Mouse (Mus musculus) forebrain, embryonic 11.5 days (tissue): ENCODE measurements around the gene C1qtnf4. TPM values are rescaled to one million over a fixed set of nuclear protein-coding genes. Genes with fewer than 3 reads are reported as not detected.
"Not testable (repeated sequence)": the region's sequence is repeated elsewhere in the genome, so short reads cannot be mapped to it uniquely, and the experiment has no call there.

Experiments used
- ATAC-seq: fragments of 200-750 bp; cut with Nextera tagmentation; replicated peaks from 2 replicates; pipeline ENCODE4 v1.8.0; 2017; ENCODE audit warnings: moderate TSS enrichment; ENCODE audit not compliant: low FRiP score
- DNase-seq: peaks from one replicate; pipeline ENCODE4 v3.0.0-alpha.2; 2017; ENCODE audit warnings: low spot score
- H3K27ac ChIP-seq: fragments of 300-500 bp; sonication (generic); 2 replicates; pipeline ENCODE4 v1.5.1; 2014; ENCODE audit warnings: low read depth, low read length
- H3K27me3 ChIP-seq: fragments of 300-500 bp; sonication (generic); 2 replicates; pipeline ENCODE4 v1.6.1; 2014; ENCODE audit warnings: mild to moderate bottlenecking, low read length, mixed read lengths; ENCODE audit not compliant: control insufficient read depth, insufficient read depth
- H3K36me3 ChIP-seq: fragments of 300-500 bp; sonication (generic); 2 replicates; pipeline ENCODE4 v1.6.1; 2014; ENCODE audit warnings: mild to moderate bottlenecking, low read length, moderate library complexity, mixed read lengths; ENCODE audit not compliant: control insufficient read depth, insufficient read depth
- H3K4me1 ChIP-seq: fragments of 300-500 bp; sonication (generic); replicated peaks from 2 replicates; pipeline ENCODE4 v1.6.1; 2014; ENCODE audit warnings: low read length, mixed read lengths; ENCODE audit not compliant: control insufficient read depth, insufficient read depth
- H3K4me2 ChIP-seq: fragments of 300-500 bp; sonication (generic); 2 replicates; pipeline ENCODE4 v1.6.1; 2014; ENCODE audit warnings: low read depth, mild to moderate bottlenecking, low read length, moderate library complexity, mixed read lengths; ENCODE audit not compliant: severe bottlenecking
- H3K4me3 ChIP-seq: fragments of 300-500 bp; sonication (generic); 2 replicates; pipeline ENCODE4 v1.5.1; 2014; ENCODE audit warnings: low read depth, low read length
- H3K9ac ChIP-seq: fragments of 300-500 bp; sonication (generic); 2 replicates; pipeline ENCODE4 v1.6.1; 2014; ENCODE audit warnings: low read length
- H3K9me3 ChIP-seq: fragments of 300-500 bp; sonication (generic); 2 replicates; pipeline ENCODE4 v1.6.1; 2016; ENCODE audit warnings: low read length, mixed read lengths; ENCODE audit not compliant: control insufficient read depth
- WGBS: fragments of 180-500 bp; shearing (Covaris S2); extraction: QIAGEN DNeasy Blood & Tissue Kit; methylation state at CpG from one replicate; pipeline ENCODE4 v1.1.7; 2014; 5-methylcytosine and 5-hydroxymethylcytosine counted together
- polyA plus RNA-seq: library from polyadenylated mRNA; unstranded; fragments of >200 nt; fragmentation: Nextera tagmentation; extraction: Ambion mirVana; gene quantifications from 2 replicates; pipeline ENCODE4 v1.2.1, GENCODE M21; 2014

C1qtnf4 gene
- polyA plus RNA-seq, 1 experiment from 2014 or later = 11.3 TPM

DNA sequence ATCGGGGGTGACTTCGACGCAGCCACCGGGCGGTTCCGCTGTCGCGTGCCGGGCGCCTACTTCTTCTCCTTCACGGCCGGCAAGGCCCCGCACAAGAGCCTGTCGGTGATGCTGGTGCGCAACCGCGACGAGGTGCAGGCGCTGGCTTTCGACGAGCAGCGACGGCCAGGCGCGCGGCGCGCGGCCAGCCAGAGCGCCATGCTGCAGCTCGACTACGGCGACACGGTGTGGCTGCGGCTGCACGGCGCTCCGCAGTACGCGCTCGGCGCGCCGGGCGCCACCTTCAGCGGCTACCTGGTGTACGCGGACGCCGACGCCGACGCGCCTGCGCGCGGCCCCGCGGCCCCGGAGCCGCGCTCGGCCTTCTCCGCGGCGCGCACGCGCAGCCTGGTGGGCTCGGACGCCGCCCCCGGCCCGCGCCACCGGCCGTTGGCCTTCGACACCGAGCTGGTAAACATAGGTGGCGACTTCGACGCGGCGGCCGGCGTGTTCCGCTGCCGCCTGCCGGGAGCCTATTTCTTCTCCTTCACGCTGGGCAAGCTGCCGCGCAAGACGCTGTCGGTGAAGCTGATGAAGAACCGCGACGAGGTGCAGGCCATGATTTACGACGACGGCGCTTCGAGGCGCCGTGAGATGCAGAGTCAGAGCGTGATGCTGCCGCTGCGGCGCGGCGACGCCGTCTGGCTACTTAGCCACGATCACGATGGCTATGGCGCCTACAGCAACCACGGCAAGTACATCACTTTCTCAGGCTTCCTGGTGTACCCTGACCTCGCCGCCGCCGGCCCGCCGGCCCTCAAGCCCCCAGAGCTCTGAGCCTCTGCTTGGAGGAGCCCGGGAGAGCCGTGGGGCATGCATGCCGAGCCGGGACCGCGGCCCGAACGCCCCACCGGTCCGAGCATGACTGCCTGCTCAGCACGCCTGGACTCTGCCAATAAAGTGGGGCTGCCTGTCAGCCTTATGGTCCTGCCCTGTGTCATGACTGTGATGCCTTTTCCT lies 4.2 kb downstream of the C1qtnf4 start:
- Histone ChIP-seq H3K27ac (no peak overlapping the region), H3K36me3 (no peaks in the 10 kb centered on the region; the same call in 1 of the 2 replicates), H3K4me2 (peak overlapping the region; percentile 60), H3K4me1 (peaks cover 10% of the 10 kb centered on the region; the same call in 1 of the 2 replicates), H3K27me3 (peaks cover 42% of the 10 kb centered on the region), H3K9ac (peak overlapping the region; percentile 47), H3K4me3 (peak overlapping the region; percentile 42), H3K9me3 (no peaks in the 10 kb centered on the region)
- WGBS = 5% methylated on average over 120 of the region's 133 CpGs
- peak; percentile 64 for ATAC-seq
- peak; percentile 79 for DNase-seq

DNA sequence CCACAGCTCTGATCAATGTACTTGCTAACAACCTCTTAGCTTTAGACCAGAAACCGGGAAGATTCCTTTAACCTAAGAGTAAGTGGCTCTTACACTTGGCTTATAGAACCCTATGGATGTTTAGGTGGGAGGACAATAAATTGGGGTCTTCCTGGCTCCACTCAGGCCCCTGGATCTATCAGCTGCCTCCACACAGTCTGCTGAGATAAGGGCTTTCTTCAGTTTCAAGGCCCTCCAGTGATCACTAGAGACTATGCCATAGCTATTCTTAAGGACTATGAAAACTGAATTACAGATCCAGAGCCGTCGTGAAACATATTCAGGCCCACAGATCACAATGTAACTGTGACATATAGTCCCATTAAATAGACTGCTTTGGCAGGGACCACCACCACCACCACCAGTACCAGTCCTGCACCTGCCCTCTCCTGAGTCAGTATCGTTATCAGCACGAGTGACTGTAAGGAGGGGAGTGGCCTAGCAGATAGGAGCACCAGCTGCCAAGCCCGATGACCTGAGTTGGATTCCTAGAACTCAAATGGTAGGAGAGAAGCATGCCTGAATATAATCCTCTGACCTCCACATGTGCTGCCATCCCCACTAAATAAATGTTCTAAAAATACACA lies 8.1 kb downstream of the C1qtnf4 start:
- Histone ChIP-seq H3K4me1 (peaks cover 6% of the 10 kb centered on the region; the same call in 1 of the 2 replicates), H3K27ac (no peak overlapping the region), H3K4me2 (no peak overlapping the region), H3K4me3 (no peak overlapping the region), H3K9ac (no peak overlapping the region), H3K36me3 (peaks cover 6% of the 10 kb centered on the region; the same call in 1 of the 2 replicates), H3K27me3 (peaks cover 12% of the 10 kb centered on the region), H3K9me3 (no peaks in the 10 kb centered on the region)
- no peak for DNase-seq
- 93% methylated on average over 6 of the region's 6 CpGs for WGBS
- ATAC-seq = no peak

DNA sequence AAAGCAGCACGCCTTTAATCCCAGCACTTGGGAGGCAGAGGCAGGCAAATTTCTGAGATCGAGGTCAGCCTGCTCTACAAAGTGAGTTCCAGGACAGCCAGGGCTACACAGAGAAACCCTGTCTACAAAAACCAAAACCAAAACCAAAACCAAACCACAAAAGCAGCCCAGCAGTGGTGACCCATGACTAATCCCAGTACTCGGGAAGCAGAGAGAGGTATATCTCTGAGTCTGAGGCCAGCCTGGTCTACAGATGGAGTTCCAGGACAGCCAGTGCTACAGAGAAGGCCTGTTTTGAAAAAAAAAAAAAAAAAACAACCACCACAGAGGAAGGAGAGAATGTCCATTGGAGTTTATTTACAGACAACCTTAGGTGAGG lies 8.6 kb downstream of the C1qtnf4 start:
- not testable (repeated sequence) for H3K27me3 ChIP-seq, H3K36me3 ChIP-seq, H3K27ac ChIP-seq, DNase-seq, H3K4me3 ChIP-seq, H3K4me1 ChIP-seq, H3K9ac ChIP-seq, H3K9me3 ChIP-seq, ATAC-seq, H3K4me2 ChIP-seq
- WGBS = 91% methylated on average over 3 of the region's 3 CpGs

DNA sequence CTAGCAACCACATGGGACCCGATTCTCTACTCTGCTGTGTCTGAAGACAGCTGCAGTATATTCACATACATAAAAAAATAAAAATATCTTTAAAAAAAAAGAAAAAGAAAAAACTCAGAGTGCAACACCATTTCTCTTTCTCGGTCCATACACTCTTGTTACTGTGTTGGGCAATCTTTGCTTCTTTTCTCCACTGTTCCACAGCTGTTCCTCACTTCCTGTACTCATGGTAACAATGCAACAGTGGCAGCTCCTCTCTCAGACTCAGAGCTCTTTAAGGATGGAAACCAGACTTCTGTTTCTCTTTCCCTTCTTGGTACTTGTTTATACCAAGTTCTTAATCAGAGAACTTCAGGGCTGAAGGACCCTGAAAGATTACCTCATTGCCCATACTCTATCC lies 17.7 kb downstream of the C1qtnf4 start:
- WGBS = 91% methylated on average over 2 of the region's 2 CpGs
- H3K9me3 ChIP-seq = no peaks in the 10 kb centered on the region
- DNase-seq = no peak
- peaks cover 13% of the 10 kb centered on the region for H3K4me1 ChIP-seq
- no peak overlapping the region for H3K27ac ChIP-seq
- peak overlapping the region; percentile 88 for H3K4me3 ChIP-seq
- H3K9ac ChIP-seq = peak overlapping the region; percentile 97
- peak overlapping the region; percentile 54 for H3K4me2 ChIP-seq
- no peak for ATAC-seq
- no peaks in the 10 kb centered on the region; the same call in 1 of the 2 replicates for H3K36me3 ChIP-seq
- no peaks in the 10 kb centered on the region for H3K27me3 ChIP-seq

DNA sequence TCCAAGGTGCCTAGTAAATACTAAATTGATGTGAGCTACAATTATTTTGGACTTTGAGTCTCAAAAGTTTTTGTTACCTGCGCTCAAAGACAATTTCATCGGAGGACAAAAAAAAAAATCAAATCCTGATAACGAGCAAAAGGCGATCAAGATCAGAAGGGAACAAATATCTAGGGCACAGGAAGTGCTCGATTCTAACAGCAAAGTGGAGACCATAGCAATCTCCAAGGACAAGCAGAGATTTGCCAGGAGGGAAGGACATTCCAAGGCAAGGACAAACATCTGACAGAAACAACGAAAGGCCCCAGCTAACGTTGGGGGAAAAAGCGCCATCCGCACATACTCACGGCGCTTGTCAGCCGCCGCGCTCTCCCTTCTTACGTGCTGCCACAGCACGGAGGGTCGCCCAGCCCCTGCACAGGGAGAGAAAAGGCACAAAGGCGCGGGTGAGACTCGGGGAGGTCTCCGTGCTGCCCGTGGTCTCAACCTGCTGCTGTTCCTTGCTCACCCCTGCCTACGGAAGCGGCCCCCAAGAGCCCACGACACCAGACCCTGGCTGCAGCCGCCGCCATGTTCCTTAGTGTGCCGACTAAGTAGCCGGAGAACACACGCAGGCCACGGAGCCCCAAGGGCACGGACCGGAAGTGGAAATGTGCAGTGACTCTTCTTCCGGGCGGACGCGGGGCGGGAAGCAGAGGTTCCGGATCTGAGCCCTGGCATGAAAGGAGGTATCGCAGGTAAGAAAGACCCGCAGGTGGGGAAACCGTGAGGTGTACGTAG lies 18.6 kb downstream of the C1qtnf4 start, which contains the start of the genes Kbtbd4 and Ndufs3:
TSS of gene Kbtbd4 (plus strand) at position 665 of the 780 bp plus-strand sequence.
TSS of gene Ndufs3 (minus strand) at position 752 of the 780 bp plus-strand sequence.
- H3K9ac ChIP-seq = peak within 1 kb of the TSS; percentile 97
- peak within 1 kb of the TSS; percentile 54 for H3K4me2 ChIP-seq
- peak; percentile 94 for DNase-seq
- peak within 1 kb of the TSS; percentile 88 for H3K4me3 ChIP-seq
- H3K36me3 ChIP-seq = no peaks in the 10 kb centered on the region; the same call in 1 of the 2 replicates
- peak within 1 kb of the TSS; percentile 88 for H3K27ac ChIP-seq
- under 1% methylated on average over 43 of the region's 43 CpGs for WGBS
- peaks cover 13% of the 10 kb centered on the region for H3K4me1 ChIP-seq
- no peaks in the 10 kb centered on the region for H3K9me3 ChIP-seq
- no peaks in the 10 kb centered on the region for H3K27me3 ChIP-seq
- ATAC-seq = peak; percentile 94

DNA sequence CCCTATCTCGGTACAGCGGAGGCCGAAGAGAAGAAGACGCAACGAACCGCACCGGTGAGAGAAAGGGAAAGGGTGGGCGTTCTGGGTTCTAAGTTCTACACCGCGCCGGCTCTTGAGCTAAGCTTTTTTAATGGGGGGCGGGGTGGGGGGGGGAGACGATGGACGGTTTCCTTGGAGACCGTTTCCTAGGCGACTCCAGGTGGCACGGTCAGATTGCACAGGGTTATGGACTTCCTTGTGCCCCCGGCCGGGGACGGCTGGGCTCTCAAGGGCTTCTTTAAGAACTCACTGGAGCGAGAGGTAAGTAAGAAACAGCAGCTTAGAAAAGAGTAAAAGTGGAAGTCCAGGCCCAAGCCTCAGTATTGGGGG lies 19.2 kb downstream of the C1qtnf4 start:
- Histone ChIP-seq H3K4me2 (peak overlapping the region; percentile 54), H3K9ac (peak overlapping the region; percentile 97), H3K9me3 (no peaks in the 10 kb centered on the region), H3K27ac (peak overlapping the region; percentile 88), H3K27me3 (no peaks in the 10 kb centered on the region), H3K36me3 (no peaks in the 10 kb centered on the region; the same call in 1 of the 2 replicates), H3K4me1 (peaks cover 13% of the 10 kb centered on the region), H3K4me3 (peak overlapping the region; percentile 88)
- DNase-seq = peak; percentile 84
- 0% methylated on average over 21 of the region's 21 CpGs for WGBS
- ATAC-seq = peak; percentile 83

DNA sequence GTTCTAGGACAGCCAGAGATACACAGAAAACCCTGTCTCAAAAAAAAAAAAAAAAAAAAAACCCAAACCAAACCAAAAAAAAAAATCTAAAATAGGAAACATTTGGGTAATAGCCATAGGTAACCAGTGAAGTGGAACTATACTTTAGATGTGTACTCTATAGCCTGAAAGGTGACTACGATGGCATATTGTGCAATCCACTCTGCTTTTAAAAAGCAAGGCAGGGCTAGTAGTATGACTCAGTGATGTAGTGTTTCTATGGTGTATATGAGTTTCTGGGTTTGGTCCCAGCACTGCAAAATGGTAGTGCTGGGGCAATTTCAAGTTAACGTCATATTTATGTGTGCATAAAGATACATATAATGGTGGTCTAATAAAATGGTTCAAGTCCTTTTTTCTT lies 21.1 kb downstream of the C1qtnf4 start:
- H3K27ac ChIP-seq = no peak overlapping the region
- H3K4me1 ChIP-seq = peaks cover 13% of the 10 kb centered on the region
- no peak overlapping the region for H3K4me2 ChIP-seq
- H3K36me3 ChIP-seq = no peaks in the 10 kb centered on the region; the same call in 1 of the 2 replicates
- WGBS = 94% methylated on average over 2 of the region's 2 CpGs
- ATAC-seq = no peak
- no peaks in the 10 kb centered on the region for H3K27me3 ChIP-seq
- no peak overlapping the region for H3K4me3 ChIP-seq
- no peak for DNase-seq
- no peaks in the 10 kb centered on the region for H3K9me3 ChIP-seq
- no peak overlapping the region for H3K9ac ChIP-seq

DNA sequence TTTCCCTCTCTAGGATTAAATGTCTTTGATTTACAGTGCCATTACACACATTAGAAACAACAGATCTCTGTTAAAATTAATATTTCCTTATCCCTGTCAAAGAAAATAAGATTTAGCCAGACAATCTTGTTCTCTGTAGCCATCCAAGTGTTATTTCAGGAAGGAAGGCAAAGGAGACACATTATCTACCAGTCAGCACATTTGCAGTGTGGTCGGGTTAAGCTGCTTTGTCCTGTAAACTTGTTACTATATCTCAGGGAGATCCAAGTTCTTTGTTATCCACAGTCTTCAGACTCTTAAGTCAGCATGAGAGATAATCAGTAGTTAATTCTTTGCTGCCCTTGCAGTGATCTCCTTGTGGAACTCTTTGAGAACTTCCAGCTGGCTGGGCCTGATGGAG lies 25.2 kb downstream of the C1qtnf4 start:
- no peak overlapping the region for H3K27ac ChIP-seq
- no peak overlapping the region for H3K4me2 ChIP-seq
- ATAC-seq (no peak), DNase-seq (no peak)
- H3K9ac ChIP-seq = no peak overlapping the region
- H3K9me3 ChIP-seq = no peaks in the 10 kb centered on the region
- H3K36me3 ChIP-seq = no peaks in the 10 kb centered on the region; the same call in 1 of the 2 replicates
- no peak overlapping the region for H3K4me3 ChIP-seq
- H3K27me3 ChIP-seq = no peaks in the 10 kb centered on the region
- 91% methylated on average over 1 of the region's 1 CpGs for WGBS
- H3K4me1 ChIP-seq = 0 out of 2 replicates have a peak, but pooled peaks cover 4% of the 10 kb centered on the region
